Mouse (Mus musculus) embryo, embryonic 11.5 days (tissue): ENCODE measurements at regions not wholly inside any gene's neighbourhood (a gene's known extent, or its start where the extent isn't known, plus 50 kb on each side); places are given as distances from the start of the nearest gene placed in this dataset.

Source experiments
- DNase-seq: peaks from one replicate; pipeline ENCODE4 v3.0.0-alpha.2; 2012; ENCODE audit warnings: low read depth, low spot score

- no peak for DNase-seq
Measured at GRCm38 (mm10) chr13:84345791-84346511, 123.9 kb downstream of the Tmem161b start.

DNA sequence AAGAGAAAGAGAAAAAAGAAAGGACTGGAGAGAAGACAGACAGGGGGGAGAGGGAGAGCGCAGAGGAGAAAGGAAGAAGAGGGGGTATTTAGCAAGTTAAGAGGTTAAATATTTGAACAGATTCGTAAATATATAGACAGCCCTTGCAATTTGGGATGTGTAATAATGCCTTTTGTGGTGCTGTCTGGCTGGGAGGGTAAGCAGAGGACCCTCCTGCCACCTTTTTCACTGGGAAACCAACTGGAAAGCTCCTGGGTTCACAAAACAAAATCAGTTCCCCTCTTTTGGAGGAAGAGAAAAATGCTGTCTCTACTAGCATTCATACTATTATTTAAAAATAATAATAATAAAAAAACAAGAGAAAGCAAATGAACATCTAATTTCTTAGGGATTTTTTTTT is 124.5 kb downstream of the Tmem161b start:
- no peak for DNase-seq

- no peak for DNase-seq
Measured at GRCm38 (mm10) chr13:84347181-84347913, 125.3 kb downstream of the Tmem161b start.

DNA sequence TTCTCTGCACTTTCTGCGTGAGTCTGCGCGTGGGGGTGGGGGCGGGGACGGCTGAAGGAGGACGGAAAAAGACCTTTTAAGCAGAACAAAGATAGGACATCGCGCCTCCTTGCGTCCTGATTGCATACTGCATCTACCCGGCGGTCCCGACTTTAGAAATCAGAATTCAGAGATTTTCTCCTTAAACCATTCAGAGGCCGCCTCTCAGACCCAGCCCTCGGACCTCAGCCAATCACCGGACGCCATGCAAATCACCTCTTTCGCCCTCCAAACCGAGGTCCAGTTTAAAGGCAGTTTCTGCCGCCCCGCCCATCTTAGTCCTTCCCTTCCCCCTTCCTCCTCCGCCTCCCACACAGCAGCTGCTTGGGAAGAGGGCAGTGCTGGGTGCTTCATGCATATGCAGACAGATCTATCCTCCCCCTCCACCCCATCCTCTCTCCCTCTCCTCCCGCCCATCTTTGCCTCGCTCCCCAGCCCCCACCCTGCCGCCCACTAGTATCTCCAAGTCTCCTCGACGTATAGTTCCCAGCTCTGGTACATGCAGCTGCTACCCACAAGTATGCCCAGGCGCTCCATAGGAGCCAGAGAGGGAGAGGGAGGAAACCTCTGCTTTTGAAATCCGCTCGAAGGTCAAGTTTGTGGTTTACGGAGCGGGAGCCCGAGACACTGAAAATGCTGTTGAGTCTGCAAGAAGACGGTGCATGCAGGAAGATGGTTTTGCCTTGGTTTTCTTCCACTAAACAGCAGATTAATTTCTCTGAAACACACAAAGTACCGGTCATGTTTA is 126.0 kb downstream of the Tmem161b start:
- peak; percentile 94 for DNase-seq

DNA sequence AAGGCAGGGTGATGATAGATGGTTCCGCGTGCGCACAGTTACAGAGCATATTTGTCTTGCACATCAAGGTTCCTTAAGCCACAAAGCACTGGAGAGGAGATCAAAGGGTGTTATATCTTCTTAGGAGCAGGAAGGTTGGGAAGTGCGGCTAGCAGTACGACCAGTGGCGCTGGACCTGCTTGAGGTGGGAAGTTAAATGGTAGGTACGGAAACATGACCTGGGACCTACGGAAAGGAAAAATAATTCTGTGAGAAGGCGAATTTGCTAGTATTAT is 126.5 kb downstream of the Tmem161b start:
- DNase-seq, result no peak

- DNase-seq, result no peak
Measured at GRCm38 (mm10) chr13:84349001-84349720, 127.1 kb downstream of the Tmem161b start.

DNA sequence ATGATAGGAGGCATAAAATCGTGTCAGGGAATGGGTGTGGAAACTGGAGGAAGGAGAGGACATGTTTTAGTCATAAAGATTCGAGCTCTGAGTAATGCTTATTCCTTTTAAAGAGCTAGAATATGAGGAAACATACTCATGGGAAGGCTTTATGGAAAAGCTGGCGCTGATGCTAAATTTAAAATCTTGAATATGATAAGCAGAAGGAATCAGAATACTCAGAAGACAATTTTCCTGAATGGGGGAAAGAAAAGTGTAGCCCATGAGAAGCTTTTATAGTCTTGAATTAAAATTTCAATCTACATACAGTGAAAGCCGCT is 127.6 kb downstream of the Tmem161b start:
- DNase-seq, result no peak

DNA sequence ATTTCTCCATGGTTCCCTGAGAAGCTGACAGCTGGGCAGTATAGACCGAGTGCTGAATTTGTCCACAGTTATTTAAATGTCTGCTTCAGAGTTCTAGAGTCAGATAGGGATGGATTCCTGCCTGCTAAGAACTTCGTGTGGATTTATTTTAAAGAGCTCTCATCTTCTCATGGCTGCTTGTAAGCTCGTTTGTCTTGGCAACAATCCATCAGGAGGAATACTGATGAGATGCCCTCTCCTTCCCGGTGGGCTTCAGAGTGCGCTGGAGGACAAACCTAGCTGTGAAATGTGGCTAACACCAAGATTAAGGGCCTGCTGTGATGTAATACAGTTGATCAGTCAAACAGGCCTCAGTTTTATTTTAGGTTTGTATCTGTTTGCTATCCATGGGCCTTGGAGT is 128.7 kb downstream of the Tmem161b start:
- no peak for DNase-seq

GRCm38 (mm10) chr13:84356455-84356854 is 134.4 kb downstream of the Tmem161b start:
- no peak for DNase-seq

- no peak for DNase-seq
Measured at GRCm38 (mm10) chr13:84360536-84360935, 138.4 kb downstream of the Tmem161b start.

GRCm38 (mm10) chr13:84364069-84364468 is 142.0 kb downstream of the Tmem161b start:
- DNase-seq, result no peak

- no peak for DNase-seq
Measured at GRCm38 (mm10) chr13:84365503-84365902, 143.4 kb downstream of the Tmem161b start.

DNA sequence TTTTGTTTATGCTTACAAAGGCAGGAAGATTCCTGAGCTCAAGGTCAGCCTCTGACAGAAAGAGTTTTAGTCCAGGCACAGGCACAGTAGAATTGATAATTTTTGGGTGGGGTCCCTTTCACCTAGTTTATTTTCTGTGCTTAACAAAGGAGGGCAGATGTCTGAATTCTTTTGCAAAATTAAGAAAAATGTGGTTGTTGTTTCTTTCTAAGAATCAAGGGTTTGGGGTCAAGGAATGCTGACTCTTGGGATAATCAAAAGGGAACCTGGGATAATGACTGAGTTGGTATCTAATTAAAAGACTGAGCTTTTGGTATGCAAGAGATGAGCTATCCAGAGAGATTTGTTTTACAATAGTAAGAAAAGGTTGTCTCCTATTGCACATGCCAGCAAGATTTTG is 143.9 kb downstream of the Tmem161b start:
- DNase-seq, result no peak

- no peak for DNase-seq
Measured at GRCm38 (mm10) chr13:84366839-84367238, 144.7 kb downstream of the Tmem161b start.

DNA sequence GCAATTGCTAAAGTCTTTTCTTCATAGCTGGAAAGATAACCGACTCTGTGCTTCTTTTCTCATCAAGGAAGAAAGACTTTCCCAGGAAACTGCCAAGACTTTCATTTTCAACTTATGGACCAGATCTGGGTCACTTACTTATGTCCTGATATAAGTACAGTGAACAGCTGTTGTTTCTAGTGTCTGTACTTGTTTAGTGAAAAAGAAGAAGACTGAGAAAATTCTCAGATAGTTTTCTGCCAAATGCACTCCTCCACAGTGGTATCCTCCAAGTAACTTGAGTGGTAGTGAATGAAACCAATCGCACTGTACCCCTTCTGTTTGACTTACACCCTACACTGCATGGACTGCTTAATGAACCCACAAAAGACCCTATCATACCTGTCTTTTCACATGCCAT is 146.1 kb downstream of the Tmem161b start:
- DNase-seq, result no peak

GRCm38 (mm10) chr13:84374711-84375257 is 152.7 kb downstream of the Tmem161b start:
- no peak for DNase-seq

DNA sequence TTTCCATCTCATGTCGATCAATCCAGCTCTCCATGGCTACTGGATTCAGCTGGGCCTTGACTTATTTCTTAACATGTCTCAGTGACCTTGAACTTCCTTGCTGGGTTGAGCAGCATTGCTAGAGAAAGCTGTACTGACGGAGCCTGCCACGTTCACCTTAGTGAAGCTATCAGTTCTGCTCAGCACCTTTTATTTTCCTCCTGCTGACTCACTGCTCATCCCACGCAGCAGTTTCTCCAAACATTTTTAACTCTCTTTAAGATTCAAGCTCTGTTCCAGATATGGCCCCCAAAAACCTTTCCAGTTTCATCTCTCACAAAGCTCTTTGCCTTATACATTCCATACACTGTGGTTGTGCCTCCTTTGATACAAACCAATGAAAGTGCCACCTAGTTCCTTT is 153.8 kb downstream of the Tmem161b start:
- no peak for DNase-seq

DNA sequence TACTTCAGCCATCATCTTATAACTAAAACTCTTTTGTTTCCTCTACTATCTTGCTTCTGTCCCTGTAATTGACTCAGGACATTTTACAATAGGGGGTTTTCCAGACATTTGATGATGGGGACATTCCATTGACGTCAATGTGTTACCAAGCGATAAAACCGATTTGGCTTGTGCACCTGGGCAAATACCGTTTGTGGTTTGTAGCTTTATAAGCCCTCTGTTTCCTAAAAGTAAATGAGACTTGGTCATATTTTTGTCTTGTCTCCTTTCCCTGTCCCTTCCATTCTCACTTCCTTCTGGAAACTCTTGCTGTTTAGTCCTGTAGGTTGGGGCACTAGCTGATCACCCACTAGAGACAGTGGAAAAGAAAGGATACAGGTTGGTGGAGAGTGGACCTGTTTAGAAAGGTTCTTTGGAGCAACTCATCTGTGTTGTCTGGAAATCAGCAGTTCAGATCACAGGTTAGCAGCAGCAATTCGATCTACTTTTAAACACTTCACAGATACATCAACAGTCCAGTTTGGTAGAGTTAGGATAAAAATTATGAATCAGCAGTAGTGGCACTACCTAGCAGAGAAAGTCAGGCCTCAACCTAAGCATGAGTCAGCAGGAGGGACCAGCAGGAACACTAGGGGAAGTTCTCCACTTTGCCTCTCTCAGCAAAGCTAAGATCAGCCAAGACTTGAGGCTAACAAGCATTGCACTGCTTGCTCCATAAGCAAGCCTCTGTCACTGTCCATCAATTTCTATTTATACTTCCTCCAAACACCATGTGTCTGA is 156.6 kb downstream of the Tmem161b start:
- no peak for DNase-seq

- no peak for DNase-seq
Measured at GRCm38 (mm10) chr13:84391554-84391953, 169.5 kb downstream of the Tmem161b start.

DNA sequence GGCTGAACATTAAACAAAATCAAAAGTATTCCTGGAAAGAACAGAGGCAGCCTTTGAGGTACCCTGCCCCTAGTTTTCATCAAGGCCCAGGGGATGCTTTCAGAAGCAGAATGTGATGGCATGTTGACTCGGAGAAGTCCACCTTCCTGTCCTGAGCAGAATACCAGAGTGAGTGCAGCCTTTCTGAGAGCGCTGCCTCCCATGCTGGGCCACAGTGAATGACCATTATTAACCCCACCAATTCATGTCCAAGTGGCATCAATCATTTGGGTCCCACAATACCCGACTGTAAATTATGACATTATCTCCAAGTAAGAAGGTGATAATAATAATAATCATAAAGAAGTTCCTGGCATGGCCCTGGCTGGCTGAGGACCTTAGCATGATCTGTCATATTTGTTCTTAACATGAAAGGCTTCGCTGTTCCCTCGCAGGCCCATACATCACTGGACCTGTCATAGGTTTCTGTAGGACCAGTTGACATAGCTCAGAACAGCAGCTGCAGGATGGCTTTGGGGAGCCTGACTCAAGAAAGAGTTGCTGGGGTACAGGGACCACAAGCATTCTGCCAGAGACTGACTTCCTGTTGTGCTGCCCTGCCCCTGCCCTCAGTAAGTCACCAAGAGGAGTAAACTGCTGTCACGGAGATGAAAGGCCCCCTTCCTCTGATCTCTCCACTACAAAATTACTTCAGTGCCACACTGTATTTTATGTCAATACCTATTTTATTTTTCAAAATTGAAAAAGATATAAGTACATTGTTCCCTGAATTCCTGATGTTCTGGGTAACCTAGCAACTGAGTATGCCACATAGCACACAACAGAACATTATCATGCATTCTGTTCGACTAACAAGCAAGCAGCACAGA is 176.6 kb downstream of the Tmem161b start:
- no peak for DNase-seq
